In genomic region chr2:51830286-51830944, GRCm38 (mm10) we compare ENCODE assay signal across 9 mouse cellular contexts.
A peak's percentile ranks its signal among the peaks of the same experiment; 100 is the strongest.
DNase-seq lines count a peak whose midpoint lies in the region; TF ChIP-seq lines count a peak whose summit lies in the region.
"Had no signal": no experiment of that assay in that cellular context is flagged by ENCODE, and none has a peak within 500 bp of the region (broad histone marks: within the 10 kb centered on the region; RNA-seq: fewer than 3 reads in every experiment).

No protein-coding gene starts in this region.

- no peak overlapping the region for H3K4me3 ChIP-seq in E14TG2a.4 (replicated peaks; ENCODE audit: low read length)
- H3K4me3 ChIP-seq: erythroblast, embryonic 14.5 days had no signal

- H3K27me3 ChIP-seq in E14TG2a.4 (ENCODE audit: insufficient read depth, low read length): no peaks in the 10 kb centered on the region

- no peaks in the 10 kb centered on the region for H3K36me3 ChIP-seq in E14TG2a.4 (ENCODE audit: insufficient read depth, low read length)

- no peaks in the 10 kb centered on the region for H3K4me1 ChIP-seq in E14TG2a.4 (replicated peaks; ENCODE audit: low read depth, low read length)

- TF ChIP-seq CTCF in E14TG2a.4 (conservative IDR thresholded peaks at IDR 0.05; ENCODE audit: low read length): peak; percentile 36

- DNase-seq in NIH3T3 (ENCODE audit: low read depth): peak; percentile 85
- peak; percentile 87 for DNase-seq in embryo, embryonic 10 days (ENCODE audit: low spot score)
- DNase-seq in heart, adult 9 months (ENCODE audit: low spot score in 2 of 2): peak; percentile 9 to 34
- DNase-seq in kidney, postnatal 14 days: peak; percentile 75
- DNase-seq in lung, postnatal 10 days: peak; percentile 88
- peak; percentile 78 for DNase-seq in retina, embryonic 14.5 days (ENCODE audit: low spot score)
- DNase-seq in natural killer cell, adult 2 months (ENCODE audit: low spot score in 2 of 2): no peak

- peaks cover 11% of the 10 kb centered on the region for H3K9me3 ChIP-seq in E14TG2a.4 (ENCODE audit: low read length)

Comparison
In these comparisons a context has a peak if more than half of its experiments do, and no peak if none do; other contexts are left out.
1. DNase-seq: peak in NIH3T3 (single experiment), embryo, embryonic 10 days (single experiment), heart, adult 9 months (2 of 2), kidney, postnatal 14 days (single experiment), lung, postnatal 10 days (single experiment) and retina, embryonic 14.5 days (single experiment); none in natural killer cell, adult 2 months (0 of 2).